Mouse (Mus musculus) urinary bladder, postnatal 36 days (tissue): Measurements from ENCODE around the gene Golga4.

Experiments
- DNase-seq, 2 experiments: peaks; one replicate each; pipeline ENCODE4 v3.0.0; 2022; ENCODE audit warnings: low spot score in 2 of 2, mixed read lengths in 1 of 2

Gene Golga4

GRCm38 (mm10) chr9:118488896-118489578 lies 17.0 kb upstream of the Golga4 start:
- DNase-seq = no peak

GRCm38 (mm10) chr9:118489579-118490019 lies 16.5 kb upstream of the Golga4 start:
- peak in 1 of 2 experiments; percentile 67 for DNase-seq

- DNase-seq = no peak
Observed at GRCm38 (mm10) chr9:118491195-118491594, 14.9 kb upstream of the Golga4 start.

- no peak for DNase-seq
Observed at GRCm38 (mm10) chr9:118492932-118493698, 13.0 kb upstream of the Golga4 start.

- no peak for DNase-seq
Observed at GRCm38 (mm10) chr9:118494106-118494505, 12.0 kb upstream of the Golga4 start.

- no peak for DNase-seq
Observed at GRCm38 (mm10) chr9:118495933-118496332, 10.1 kb upstream of the Golga4 start.

GRCm38 (mm10) chr9:118496952-118497351 lies 9.1 kb upstream of the Golga4 start:
- no peak for DNase-seq

GRCm38 (mm10) chr9:118498061-118498460 lies 8.0 kb upstream of the Golga4 start:
- no peak for DNase-seq

GRCm38 (mm10) chr9:118500963-118501362 lies 5.1 kb upstream of the Golga4 start:
- DNase-seq = no peak

GRCm38 (mm10) chr9:118504656-118505055 lies 1.4 kb upstream of the Golga4 start:
- DNase-seq = no peak

GRCm38 (mm10) chr9:118506404-118507231 lies 551 bp downstream of the Golga4 start:
- peak in 1 of 2 experiments; percentile 43 for DNase-seq

GRCm38 (mm10) chr9:118507552-118507951 lies 1.5 kb downstream of the Golga4 start:
- DNase-seq = no peak

GRCm38 (mm10) chr9:118508601-118509000 lies 2.5 kb downstream of the Golga4 start:
- DNase-seq = no peak

GRCm38 (mm10) chr9:118510941-118511690 lies 5.0 kb downstream of the Golga4 start:
- no peak for DNase-seq

GRCm38 (mm10) chr9:118512681-118513233 lies 6.7 kb downstream of the Golga4 start:
- peak; percentile 47 to 57 for DNase-seq

GRCm38 (mm10) chr9:118515476-118515875 lies 9.4 kb downstream of the Golga4 start:
- DNase-seq = no peak

GRCm38 (mm10) chr9:118516162-118516561 lies 10.1 kb downstream of the Golga4 start:
- no peak for DNase-seq

- no peak for DNase-seq
Observed at GRCm38 (mm10) chr9:118517619-118518018, 11.6 kb downstream of the Golga4 start.

GRCm38 (mm10) chr9:118519101-118519500 lies 13.0 kb downstream of the Golga4 start:
- DNase-seq = no peak

- DNase-seq = no peak
Observed at GRCm38 (mm10) chr9:118520011-118520410, 13.9 kb downstream of the Golga4 start.

GRCm38 (mm10) chr9:118520858-118521257 lies 14.8 kb downstream of the Golga4 start:
- no peak for DNase-seq
